Mouse (Mus musculus) induced T-regulatory cell, adult 2 months (primary cell): ENCODE measurements around the gene Trpm8.

Experiments used
- DNase-seq: peaks from one replicate; pipeline ENCODE4 v3.0.0-alpha.2; 2012; ENCODE audit warnings: low read depth

The Trpm8 gene

GRCm38 (mm10) chr1:88284946-88285320 lies 7.5 kb downstream of the Trpm8 start:
- peak; percentile 70 for DNase-seq

GRCm38 (mm10) chr1:88285652-88286051 lies 8.2 kb downstream of the Trpm8 start:
- no peak for DNase-seq

GRCm38 (mm10) chr1:88286136-88286845 lies 8.8 kb downstream of the Trpm8 start:
- DNase-seq, result no peak

- DNase-seq, result no peak
Measured at GRCm38 (mm10) chr1:88286887-88287696, 9.6 kb downstream of the Trpm8 start.

- peak; percentile 91 for DNase-seq
Measured at GRCm38 (mm10) chr1:88287697-88287980, 10.2 kb downstream of the Trpm8 start.

- DNase-seq, result no peak
Measured at GRCm38 (mm10) chr1:88288056-88288788, 10.8 kb downstream of the Trpm8 start.

- DNase-seq, result no peak
Measured at GRCm38 (mm10) chr1:88288789-88289127, 11.3 kb downstream of the Trpm8 start.

- no peak for DNase-seq
Measured at GRCm38 (mm10) chr1:88289152-88289551, 11.7 kb downstream of the Trpm8 start.

- peak; percentile 85 for DNase-seq
Measured at GRCm38 (mm10) chr1:88289917-88290316, 12.5 kb downstream of the Trpm8 start.

- no peak for DNase-seq
Measured at GRCm38 (mm10) chr1:88290511-88290910, 13.1 kb downstream of the Trpm8 start.

GRCm38 (mm10) chr1:88291409-88292005 lies 14.0 kb downstream of the Trpm8 start:
- DNase-seq, result no peak

GRCm38 (mm10) chr1:88292057-88292456 lies 14.6 kb downstream of the Trpm8 start:
- no peak for DNase-seq

- peak; percentile 10 for DNase-seq
Measured at GRCm38 (mm10) chr1:88294650-88295049, 17.2 kb downstream of the Trpm8 start.

- DNase-seq, result peak; percentile 3
Measured at GRCm38 (mm10) chr1:88296171-88296920, 18.9 kb downstream of the Trpm8 start.

GRCm38 (mm10) chr1:88297480-88298258 lies 20.2 kb downstream of the Trpm8 start:
- peak; percentile 14 for DNase-seq

- peak; percentile 18 for DNase-seq
Measured at GRCm38 (mm10) chr1:88298686-88299528, 21.4 kb downstream of the Trpm8 start.

- peak; percentile 3 for DNase-seq
Measured at GRCm38 (mm10) chr1:88299529-88299945, 22.1 kb downstream of the Trpm8 start.

- peak; percentile 10 for DNase-seq
Measured at GRCm38 (mm10) chr1:88300301-88301050, 23.0 kb downstream of the Trpm8 start.
